Mouse (Mus musculus) MEL-GATA-1-ER (cell line): Measurements from ENCODE around the gene Runx2.
A peak's percentile ranks its signal among the peaks of the same experiment; 100 is the strongest.

Experiments
- DNase-seq: peaks from one replicate; pipeline ENCODE4 v3.0.0-alpha.2; 2012; ENCODE audit warnings: low read depth; ENCODE audit errors: extremely low read depth

The Runx2 gene

GRCm38 (mm10) chr17:44718036-44718435, 96.6 kb downstream of the Runx2 start:
- DNase-seq, result no peak

GRCm38 (mm10) chr17:44714116-44714515, 100.5 kb downstream of the Runx2 start:
- no peak for DNase-seq

GRCm38 (mm10) chr17:44713404-44713803, 101.2 kb downstream of the Runx2 start:
- no peak for DNase-seq

GRCm38 (mm10) chr17:44709516-44710252, 104.9 kb downstream of the Runx2 start:
- no peak for DNase-seq

GRCm38 (mm10) chr17:44707956-44708355, 106.6 kb downstream of the Runx2 start:
- no peak for DNase-seq

GRCm38 (mm10) chr17:44706531-44706930, 108.1 kb downstream of the Runx2 start:
- no peak for DNase-seq

- DNase-seq, result no peak
Measured at GRCm38 (mm10) chr17:44702506-44703298, 111.9 kb downstream of the Runx2 start.

GRCm38 (mm10) chr17:44701531-44701930, 113.1 kb downstream of the Runx2 start:
- DNase-seq, result no peak

- no peak for DNase-seq
Measured at GRCm38 (mm10) chr17:44700326-44700725, 114.3 kb downstream of the Runx2 start.

- no peak for DNase-seq
Measured at GRCm38 (mm10) chr17:44697053-44697452, 117.5 kb downstream of the Runx2 start.

- no peak for DNase-seq
Measured at GRCm38 (mm10) chr17:44693552-44693951, 121.0 kb downstream of the Runx2 start.

GRCm38 (mm10) chr17:44691517-44691916, 123.1 kb downstream of the Runx2 start:
- DNase-seq, result no peak

GRCm38 (mm10) chr17:44690410-44691035, 124.1 kb downstream of the Runx2 start:
- peak; percentile 52 for DNase-seq

GRCm38 (mm10) chr17:44688306-44688705, 126.3 kb downstream of the Runx2 start:
- no peak for DNase-seq

GRCm38 (mm10) chr17:44685514-44685913, 129.1 kb downstream of the Runx2 start:
- DNase-seq, result no peak

- no peak for DNase-seq
Measured at GRCm38 (mm10) chr17:44683026-44683425, 131.6 kb downstream of the Runx2 start.

- DNase-seq, result no peak
Measured at GRCm38 (mm10) chr17:44677782-44678181, 136.8 kb downstream of the Runx2 start.

- peak; percentile 58 for DNase-seq
Measured at GRCm38 (mm10) chr17:44672806-44673205, 141.8 kb downstream of the Runx2 start.

GRCm38 (mm10) chr17:44671946-44672692, 142.5 kb downstream of the Runx2 start:
- peak; percentile 77 for DNase-seq

- peak; percentile 39 for DNase-seq
Measured at GRCm38 (mm10) chr17:44669985-44670384, 144.6 kb downstream of the Runx2 start.

- DNase-seq, result no peak
Measured at GRCm38 (mm10) chr17:44667346-44667745, 147.3 kb downstream of the Runx2 start.
